Mouse (Mus musculus): ENCODE data around the gene Gm44805.

The Gm44805 gene

GRCm38 (mm10) chr7:19629361-19629734, 51.9 kb downstream of the Gm44805 start, which contains the start of gene Relb:
Gene Relb, minus strand, starts transcription at chr7:19629438.
- peak; percentile 91 for DNase-seq (ENCODE audit: low read depth, low spot score)

- peak; percentile 91 for DNase-seq (ENCODE audit: low read depth, low spot score)
These were observed 52.5 kb downstream of the Gm44805 start for GRCm38 (mm10) chr7:19628536-19629360.

- no peak for DNase-seq (ENCODE audit: low read depth, low spot score)
These were observed 53.1 kb downstream of the Gm44805 start for GRCm38 (mm10) chr7:19628192-19628535.

- DNase-seq (ENCODE audit: low read depth, low spot score) = no peak
These were observed 53.5 kb downstream of the Gm44805 start for GRCm38 (mm10) chr7:19627721-19628120.

- DNase-seq (ENCODE audit: low read depth, low spot score) = no peak
These were observed 57.8 kb downstream of the Gm44805 start for GRCm38 (mm10) chr7:19623433-19623832.

- DNase-seq (ENCODE audit: low read depth, low spot score) = no peak
These were observed 59.0 kb downstream of the Gm44805 start for GRCm38 (mm10) chr7:19622241-19622640.

Data from mesoderm, embryonic 11.5 days (tissue).